Mouse (Mus musculus) midbrain, postnatal 0 days (tissue): ENCODE measurements at regions not wholly inside any gene's neighbourhood (a gene's known extent, or its start where the extent isn't known, plus 50 kb on each side); places are given as distances from the start of the nearest gene placed in this dataset.
A peak's percentile ranks its signal among the peaks of the same experiment; 100 is the strongest.

ENCODE experiments used
- ATAC-seq: fragments of 200-750 bp; cut with Nextera tagmentation; 2 replicates; pipeline ENCODE4 v1.8.0; 2017; ENCODE audit warnings: moderate number of reproducible peaks, mild to moderate bottlenecking, moderate TSS enrichment, moderate library complexity; ENCODE audit not compliant: low FRiP score
- DNase-seq: peaks from one replicate; pipeline ENCODE4 v3.0.0-alpha.2; 2015; ENCODE audit warnings: low spot score
- H3K27ac ChIP-seq: fragments of 300-500 bp; sonication (generic); 2 replicates; pipeline ENCODE4 v1.5.1; 2014; ENCODE audit warnings: low read depth, mild to moderate bottlenecking, low read length, mixed read lengths
- H3K27me3 ChIP-seq: fragments of 300-500 bp; sonication (generic); 2 replicates; pipeline ENCODE4 v1.6.1; 2014; ENCODE audit warnings: low read length, control low read depth, mixed read lengths; ENCODE audit not compliant: insufficient read depth
- H3K36me3 ChIP-seq: fragments of 300-500 bp; sonication (generic); 2 replicates; pipeline ENCODE4 v1.6.1; 2014; ENCODE audit warnings: low read length, control low read depth, mixed read lengths; ENCODE audit not compliant: insufficient read depth
- H3K4me1 ChIP-seq: fragments of 300-500 bp; sonication (generic); 2 replicates; pipeline ENCODE4 v1.6.1; 2014; ENCODE audit warnings: mild to moderate bottlenecking, control low read depth, antibody characterized with exemption, low read length, mixed read lengths; ENCODE audit not compliant: insufficient read depth
- H3K4me2 ChIP-seq: fragments of 300-500 bp; sonication (generic); 2 replicates; pipeline ENCODE4 v1.6.1; 2014; ENCODE audit warnings: low read depth, mild to moderate bottlenecking, low read length, mixed read lengths; ENCODE audit not compliant: poor library complexity, severe bottlenecking
- H3K4me3 ChIP-seq: fragments of 300-500 bp; sonication (generic); 2 replicates; pipeline ENCODE4 v1.5.1; 2014; ENCODE audit warnings: low read depth, mild to moderate bottlenecking, low read length, moderate library complexity
- H3K9ac ChIP-seq: fragments of 300-500 bp; sonication (generic); replicated peaks from 2 replicates; pipeline ENCODE4 v1.6.1; 2014; ENCODE audit warnings: mild to moderate bottlenecking, low read length, moderate library complexity, mixed read lengths; ENCODE audit not compliant: poor library complexity, severe bottlenecking
- H3K9me3 ChIP-seq: fragments of 300-500 bp; sonication (generic); 2 replicates; pipeline ENCODE4 v1.6.1; 2016; ENCODE audit warnings: low read length, control low read depth
- CTCF ChIP-seq: IDR thresholded peaks from 2 replicates; pipeline ENCODE4 v1.5.1; 2016; ENCODE audit warnings: antibody characterized with exemption, mild to moderate bottlenecking
- WGBS: fragments of 180-500 bp; shearing (Covaris S2); extraction: QIAGEN DNeasy Blood & Tissue Kit; methylation state at CpG from one replicate; pipeline ENCODE4 v1.1.7; 2014; 5-methylcytosine and 5-hydroxymethylcytosine counted together

- TF ChIP-seq CTCF, result no peak
- ATAC-seq, result no peak
- H3K9ac ChIP-seq, result no peak overlapping the region
- peak; percentile 34 for DNase-seq
- no peaks in the 10 kb centered on the region for H3K9me3 ChIP-seq
- no peak overlapping the region for H3K4me2 ChIP-seq
- H3K36me3 ChIP-seq, result no peaks in the 10 kb centered on the region
- WGBS, result 73% methylated on average over 10 of the region's 10 CpGs
- no peak overlapping the region for H3K27ac ChIP-seq
- H3K4me1 ChIP-seq, result no peaks in the 10 kb centered on the region
- no peak overlapping the region for H3K4me3 ChIP-seq
- H3K27me3 ChIP-seq, result no peaks in the 10 kb centered on the region
Observed at GRCm38 (mm10) chr16:73784296-73785073, 627.1 kb downstream of the Robo2 start.

- no peak overlapping the region for H3K4me2 ChIP-seq
- H3K27me3 ChIP-seq, result no peaks in the 10 kb centered on the region
- no peak for DNase-seq
- no peak overlapping the region for H3K4me3 ChIP-seq
- no peak for TF ChIP-seq CTCF
- 92% methylated on average over 5 of the region's 5 CpGs for WGBS
- H3K9me3 ChIP-seq, result no peaks in the 10 kb centered on the region
- no peaks in the 10 kb centered on the region for H3K4me1 ChIP-seq
- H3K9ac ChIP-seq, result no peak overlapping the region
- ATAC-seq, result no peak
- H3K36me3 ChIP-seq, result no peaks in the 10 kb centered on the region
- no peak overlapping the region for H3K27ac ChIP-seq
Observed at GRCm38 (mm10) chr16:73772454-73772853, 639.2 kb downstream of the Robo2 start.

GRCm38 (mm10) chr16:73770440-73770856 lies 641.2 kb downstream of the Robo2 start:
- no peak overlapping the region for H3K9ac ChIP-seq
- ATAC-seq (no peak), DNase-seq (no peak)
- H3K27ac ChIP-seq, result no peak overlapping the region
- H3K36me3 ChIP-seq, result no peaks in the 10 kb centered on the region
- no peak overlapping the region for H3K4me3 ChIP-seq
- no peaks in the 10 kb centered on the region for H3K27me3 ChIP-seq
- TF ChIP-seq CTCF, result no peak
- H3K4me1 ChIP-seq, result no peaks in the 10 kb centered on the region
- H3K4me2 ChIP-seq, result no peak overlapping the region
- no peaks in the 10 kb centered on the region for H3K9me3 ChIP-seq
- WGBS, result 70% methylated on average over 5 of the region's 5 CpGs

- TF ChIP-seq CTCF, result no peak
- no peaks in the 10 kb centered on the region for H3K9me3 ChIP-seq
- H3K4me1 ChIP-seq, result no peaks in the 10 kb centered on the region
- no peak overlapping the region for H3K4me3 ChIP-seq
- H3K27ac ChIP-seq, result no peak overlapping the region
- H3K4me2 ChIP-seq, result no peak overlapping the region
- H3K36me3 ChIP-seq, result no peaks in the 10 kb centered on the region
- 89% methylated on average over 5 of the region's 5 CpGs for WGBS
- no peak overlapping the region for H3K9ac ChIP-seq
- H3K27me3 ChIP-seq, result no peaks in the 10 kb centered on the region
- DNase-seq, result no peak
- no peak for ATAC-seq
Observed at GRCm38 (mm10) chr16:73769729-73770128, 641.9 kb downstream of the Robo2 start.

- Histone ChIP-seq H3K4me3 (no peak overlapping the region), H3K4me2 (no peak overlapping the region), H3K27me3 (no peaks in the 10 kb centered on the region), H3K36me3 (no peaks in the 10 kb centered on the region), H3K9ac (no peak overlapping the region), H3K4me1 (no peaks in the 10 kb centered on the region), H3K27ac (no peak overlapping the region), H3K9me3 (no peaks in the 10 kb centered on the region)
- 98% methylated on average over 2 of the region's 2 CpGs for WGBS
- ATAC-seq (no peak), DNase-seq (no peak)
- TF ChIP-seq CTCF, result no peak
Observed at GRCm38 (mm10) chr16:73768706-73769105, 642.9 kb downstream of the Robo2 start.

GRCm38 (mm10) chr16:73765184-73765583 lies 646.4 kb downstream of the Robo2 start:
- no peaks in the 10 kb centered on the region for H3K27me3 ChIP-seq
- H3K4me1 ChIP-seq, result no peaks in the 10 kb centered on the region
- no peaks in the 10 kb centered on the region for H3K9me3 ChIP-seq
- DNase-seq, result no peak
- TF ChIP-seq CTCF, result no peak
- no peak overlapping the region for H3K9ac ChIP-seq
- no peak overlapping the region for H3K4me2 ChIP-seq
- no peaks in the 10 kb centered on the region for H3K36me3 ChIP-seq
- H3K4me3 ChIP-seq, result no peak overlapping the region
- 82% methylated on average over 3 of the region's 3 CpGs for WGBS
- no peak overlapping the region for H3K27ac ChIP-seq
- no peak for ATAC-seq
